Mouse (Mus musculus) heart, embryonic 11.5 days (tissue): ENCODE data around the gene Rpn2. TPM values are rescaled to one million over a fixed set of nuclear protein-coding genes. Genes with fewer than 3 reads are reported as not detected.

Experiments
- ATAC-seq: fragments of 200-750 bp; cut with Nextera tagmentation; replicated peaks from 2 replicates; pipeline ENCODE4 v1.8.0; 2017; ENCODE audit warnings: moderate library complexity; ENCODE audit not compliant: insufficient number of reproducible peaks, low FRiP score, low TSS enrichment
- H3K27ac ChIP-seq: fragments of 300-500 bp; sonication (generic); 2 replicates; pipeline ENCODE4 v1.5.1; 2014; ENCODE audit warnings: mild to moderate bottlenecking, low read depth, low read length
- H3K27me3 ChIP-seq: fragments of 300-500 bp; sonication (generic); 2 replicates; pipeline ENCODE4 v1.6.1; 2014; ENCODE audit warnings: mild to moderate bottlenecking, low read length, mixed read lengths; ENCODE audit not compliant: control insufficient read depth, insufficient read depth
- H3K36me3 ChIP-seq: fragments of 300-500 bp; sonication (generic); 2 replicates; pipeline ENCODE4 v1.6.1; 2014; ENCODE audit warnings: mild to moderate bottlenecking, low read length, moderate library complexity, mixed read lengths; ENCODE audit not compliant: control insufficient read depth, insufficient read depth
- H3K4me1 ChIP-seq: fragments of 300-500 bp; sonication (generic); 2 replicates; pipeline ENCODE4 v1.6.1; 2014; ENCODE audit warnings: low read length; ENCODE audit not compliant: control insufficient read depth, insufficient read depth
- H3K4me2 ChIP-seq: fragments of 300-500 bp; sonication (generic); 2 replicates; pipeline ENCODE4 v1.6.1; 2014; ENCODE audit warnings: mild to moderate bottlenecking, moderate library complexity
- H3K4me3 ChIP-seq: fragments of 300-500 bp; sonication (generic); 2 replicates; pipeline ENCODE4 v1.5.1; 2014; ENCODE audit warnings: low read depth, low read length
- H3K9ac ChIP-seq: fragments of 300-500 bp; sonication (generic); 2 replicates; pipeline ENCODE4 v1.6.1; 2014; ENCODE audit warnings: mild to moderate bottlenecking, low read depth, low read length, moderate library complexity
- H3K9me3 ChIP-seq: fragments of 300-500 bp; sonication (generic); replicated peaks from 2 replicates; pipeline ENCODE4 v1.6.1; 2016; ENCODE audit warnings: low read length; ENCODE audit not compliant: control insufficient read depth
- WGBS: fragments of 180-500 bp; shearing (Covaris S2); extraction: QIAGEN DNeasy Blood & Tissue Kit; methylation state at CpG from one replicate; pipeline ENCODE4 v1.1.7; 2014; ENCODE audit not compliant: insufficient replicate concordance; 5-methylcytosine and 5-hydroxymethylcytosine counted together
- polyA plus RNA-seq: library from polyadenylated mRNA; unstranded; fragments of >200 nt; fragmentation: Nextera tagmentation; extraction: Ambion mirVana; gene quantifications from 2 replicates; pipeline ENCODE4 v1.2.1, GENCODE M21; 2014

Gene Rpn2
- polyA plus RNA-seq, 1 experiment from 2014 or later: 202 TPM

DNA sequence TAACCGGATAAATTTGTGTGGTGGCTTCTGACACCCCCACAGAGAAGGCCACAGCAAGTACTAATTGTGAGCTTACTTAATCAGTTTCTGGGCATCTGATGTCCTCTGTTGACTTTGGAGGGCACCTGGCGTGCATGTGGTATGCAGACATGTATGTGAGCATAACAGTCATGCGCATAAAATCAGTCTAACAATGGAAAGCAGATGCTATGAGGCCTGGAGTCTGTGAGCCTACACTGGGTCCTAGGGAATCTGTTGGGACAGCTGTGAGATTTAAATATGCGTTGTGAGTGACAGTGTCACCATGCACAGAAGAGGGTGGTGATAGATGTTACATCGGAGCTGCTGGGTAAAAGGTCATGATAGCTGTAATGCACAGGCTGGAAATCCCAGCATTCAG, 53.2 kb downstream of the Rpn2 start:
- Histone ChIP-seq H3K9ac (no peak overlapping the region), H3K27ac (no peak overlapping the region), H3K4me1 (peaks cover 8% of the 10 kb centered on the region; the same call in 1 of the 2 replicates), H3K4me2 (no peak overlapping the region), H3K9me3 (no peaks in the 10 kb centered on the region), H3K36me3 (no peaks in the 10 kb centered on the region; the same call in 1 of the 2 replicates), H3K27me3 (no peaks in the 10 kb centered on the region), H3K4me3 (no peak overlapping the region)
- WGBS: 70% methylated on average over 5 of the region's 5 CpGs
- ATAC-seq: no peak

DNA sequence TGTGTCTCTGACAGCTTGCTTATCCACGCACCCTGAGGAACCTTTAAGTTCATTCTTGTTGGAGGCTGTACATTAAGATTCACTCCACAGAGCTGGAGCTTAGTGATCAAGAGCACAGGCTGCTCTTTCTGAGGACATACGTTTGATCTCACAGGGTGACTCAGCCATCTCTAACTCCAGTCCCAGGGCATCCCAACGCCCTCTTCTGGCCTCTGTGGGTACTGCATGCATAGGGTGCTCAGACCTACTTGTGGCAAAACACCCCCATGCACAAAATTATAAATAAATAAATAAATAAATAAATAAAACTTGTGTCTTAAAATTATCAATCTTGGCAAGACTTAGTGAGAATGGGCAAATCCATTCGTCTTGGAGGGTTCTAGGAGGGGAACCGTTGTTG, 59.8 kb downstream of the Rpn2 start:
- no peak overlapping the region for H3K9ac ChIP-seq
- WGBS: 38% methylated on average over 5 of the region's 5 CpGs
- H3K4me3 ChIP-seq: no peak overlapping the region

DNA sequence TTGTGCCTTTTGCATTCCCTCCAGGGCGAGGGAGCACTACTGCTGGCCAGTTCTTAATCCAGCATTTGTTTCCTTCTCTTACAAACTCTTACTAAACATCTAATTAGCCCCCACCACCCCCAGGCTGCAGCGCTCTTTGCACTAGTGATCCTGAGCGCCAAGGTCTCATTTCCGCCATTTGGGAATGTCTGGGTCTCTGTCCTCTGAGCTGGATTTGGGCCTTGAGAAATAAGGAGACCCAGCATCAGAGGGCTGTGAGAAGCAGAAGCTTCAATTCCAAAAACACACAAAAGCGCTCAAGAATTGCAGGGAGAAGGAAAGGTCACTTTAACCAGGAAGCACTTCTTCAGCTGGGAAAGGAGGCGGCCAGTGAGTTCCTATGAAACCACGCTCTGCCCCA, 60.7 kb downstream of the Rpn2 start:
- no peaks in the 10 kb centered on the region for H3K36me3 ChIP-seq
- no peak overlapping the region for H3K4me2 ChIP-seq
- H3K9ac ChIP-seq: no peak overlapping the region
- 75% methylated on average over 7 of the region's 7 CpGs for whole genome bisulfite sequencing
- H3K4me3 ChIP-seq: no peak overlapping the region
- no peak for ATAC-seq
- no peaks in the 10 kb centered on the region for H3K9me3 ChIP-seq
- no peaks in the 10 kb centered on the region for H3K27me3 ChIP-seq
- no peak overlapping the region for H3K27ac ChIP-seq
- peaks cover 5% of the 10 kb centered on the region for H3K4me1 ChIP-seq

More for the DNA sequence above, 59.8 kb downstream of the Rpn2 start:
- no peaks in the 10 kb centered on the region for H3K36me3 ChIP-seq
- no peaks in the 10 kb centered on the region for H3K9me3 ChIP-seq
- H3K27ac ChIP-seq: no peak overlapping the region
- no peak for ATAC-seq
- no peaks in the 10 kb centered on the region for H3K27me3 ChIP-seq
- H3K4me2 ChIP-seq: no peak overlapping the region
- H3K4me1 ChIP-seq: peaks cover 5% of the 10 kb centered on the region

DNA sequence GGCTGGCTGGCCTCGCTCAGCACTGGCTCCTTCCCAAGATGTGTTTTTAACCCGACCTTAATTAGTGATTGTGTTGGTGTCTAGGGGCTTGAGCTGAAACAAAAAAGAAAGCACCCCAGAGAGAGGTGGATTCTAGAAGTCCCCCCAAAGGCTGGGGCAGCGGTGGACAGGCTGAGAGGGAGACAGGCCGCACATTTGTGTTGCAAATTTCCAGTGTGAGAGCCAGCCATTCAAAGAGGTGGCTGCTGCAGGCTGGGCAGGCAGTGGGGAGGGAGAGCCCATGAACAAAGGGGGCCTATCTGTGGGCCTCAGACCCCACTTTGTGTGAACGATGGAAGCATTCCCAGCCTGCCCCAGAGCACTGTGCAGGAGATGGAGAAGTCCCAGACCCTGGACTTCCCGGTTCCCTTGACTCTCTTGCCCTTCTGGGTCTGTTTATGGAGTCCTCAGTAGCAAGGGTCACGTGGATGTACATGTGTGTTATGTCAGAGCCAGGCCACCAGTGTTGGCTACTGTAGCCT, 61.5 kb downstream of the Rpn2 start:
- H3K4me1 ChIP-seq: peaks cover 5% of the 10 kb centered on the region
- no peaks in the 10 kb centered on the region for H3K9me3 ChIP-seq
- H3K27me3 ChIP-seq: no peaks in the 10 kb centered on the region
- 49% methylated on average over 7 of the region's 7 CpGs for WGBS
- H3K4me3 ChIP-seq: no peak overlapping the region
- no peaks in the 10 kb centered on the region for H3K36me3 ChIP-seq
- H3K9ac ChIP-seq: 0 out of 2 replicates have a peak overlapping the region, but pooled peaks have one; percentile 12
- no peak overlapping the region for H3K4me2 ChIP-seq
- no peak overlapping the region for H3K27ac ChIP-seq
- ATAC-seq: no peak

DNA sequence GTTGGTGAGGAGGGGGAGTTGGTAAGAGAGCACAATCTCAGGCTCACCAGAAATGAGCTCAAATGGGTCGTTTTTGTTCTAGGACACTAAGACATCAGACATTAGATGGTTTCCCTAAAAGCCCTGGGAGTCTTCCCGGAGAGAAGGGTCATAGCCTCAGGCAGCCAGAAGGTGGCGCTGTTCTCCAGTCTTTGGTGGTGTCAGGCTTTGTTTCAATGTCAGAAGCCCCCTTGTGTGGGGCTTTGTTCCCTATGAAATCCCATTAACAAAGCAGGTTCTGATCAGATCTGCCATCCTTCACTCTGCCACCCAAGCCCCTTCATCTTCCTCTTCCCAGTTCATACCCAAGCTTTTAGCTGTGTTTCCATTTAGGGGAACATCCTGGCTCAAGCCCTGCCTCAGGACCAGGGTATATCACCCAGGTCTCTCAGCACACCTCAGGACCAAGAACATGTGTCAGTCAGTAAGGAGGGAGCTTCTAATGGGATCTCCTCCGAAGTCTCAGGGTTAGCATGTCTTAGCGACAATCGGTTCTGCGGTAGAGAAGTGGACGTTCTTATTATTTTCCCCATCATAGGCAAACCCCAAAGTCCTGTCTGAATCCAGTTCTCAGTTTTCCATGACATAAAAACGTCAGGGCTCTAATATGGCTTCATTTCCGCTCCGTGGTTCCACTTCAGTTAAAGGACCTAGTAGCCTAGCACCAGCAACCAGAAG, 62.9 kb downstream of the Rpn2 start:
- no peak for ATAC-seq
- 42% methylated on average over 11 of the region's 11 CpGs for WGBS
- peaks cover 5% of the 10 kb centered on the region for H3K4me1 ChIP-seq
- no peaks in the 10 kb centered on the region for H3K27me3 ChIP-seq
- no peak overlapping the region for H3K4me3 ChIP-seq
- no peak overlapping the region for H3K27ac ChIP-seq
- no peaks in the 10 kb centered on the region for H3K36me3 ChIP-seq
- H3K9ac ChIP-seq: peak overlapping the region; percentile 28; the same call in 1 of the 2 replicates
- no peaks in the 10 kb centered on the region for H3K9me3 ChIP-seq
- no peak overlapping the region for H3K4me2 ChIP-seq

DNA sequence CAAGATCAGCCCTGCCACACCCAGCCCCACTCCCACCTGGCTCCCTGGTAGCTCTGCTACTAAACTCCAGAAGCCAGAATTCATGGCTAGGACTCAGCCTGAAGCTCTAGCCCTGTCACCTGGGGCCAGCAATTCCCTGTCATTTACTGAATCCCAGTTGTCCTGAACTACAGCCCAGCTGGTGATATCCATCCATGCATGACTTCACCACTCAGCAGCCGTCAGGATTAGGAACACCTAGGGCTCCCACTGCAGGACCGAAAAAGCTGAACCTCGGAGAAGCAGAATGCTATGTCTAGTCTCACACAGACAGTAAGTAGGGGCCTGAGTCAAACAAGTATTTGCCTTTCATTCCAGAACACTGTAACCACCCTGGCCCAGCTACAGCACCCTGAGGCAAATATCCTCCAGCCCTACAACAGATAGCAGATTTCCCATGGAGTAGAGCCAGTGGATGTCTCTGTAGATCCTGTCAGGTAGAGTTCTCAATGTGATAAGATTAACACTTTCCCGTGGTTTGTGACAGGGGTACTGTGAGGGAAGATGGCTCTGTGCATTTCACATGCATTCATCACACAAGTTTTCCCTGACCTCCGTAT, 63.6 kb downstream of the Rpn2 start:
- peaks cover 5% of the 10 kb centered on the region for H3K4me1 ChIP-seq
- no peak overlapping the region for H3K4me2 ChIP-seq
- no peak overlapping the region for H3K27ac ChIP-seq
- H3K4me3 ChIP-seq: no peak overlapping the region
- 49% methylated on average over 5 of the region's 5 CpGs for WGBS
- no peaks in the 10 kb centered on the region for H3K9me3 ChIP-seq
- ATAC-seq: no peak
- H3K9ac ChIP-seq: no peak overlapping the region
- H3K27me3 ChIP-seq: no peaks in the 10 kb centered on the region
- H3K36me3 ChIP-seq: no peaks in the 10 kb centered on the region

DNA sequence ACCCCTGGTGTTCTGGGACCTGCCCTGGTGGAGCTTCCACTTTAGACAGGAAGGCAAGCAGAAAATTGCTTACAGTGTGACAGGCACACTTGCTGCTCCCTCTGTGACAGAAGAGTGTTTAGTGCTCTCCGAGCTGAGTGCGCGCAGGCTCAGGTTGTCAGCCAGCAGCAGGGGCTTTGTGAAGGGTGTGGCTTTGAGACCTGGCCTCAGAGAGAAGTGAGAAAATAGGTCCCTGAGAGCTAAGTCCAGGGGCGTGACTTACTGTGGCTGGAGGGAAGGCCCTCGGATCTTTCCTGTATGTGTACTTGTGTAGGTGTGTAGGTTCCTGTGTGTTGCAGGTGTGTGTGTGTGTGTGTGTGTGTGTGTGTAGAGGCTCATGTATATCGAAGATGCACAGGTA, 64.5 kb downstream of the Rpn2 start:
- H3K27me3 ChIP-seq: no peaks in the 10 kb centered on the region
- 62% methylated on average over 6 of the region's 6 CpGs for WGBS
- H3K4me3 ChIP-seq: no peak overlapping the region
- H3K27ac ChIP-seq: no peak overlapping the region
- no peak overlapping the region for H3K4me2 ChIP-seq
- no peak for ATAC-seq
- peaks cover 6% of the 10 kb centered on the region; the same call in 1 of the 2 replicates for H3K4me1 ChIP-seq
- H3K36me3 ChIP-seq: no peaks in the 10 kb centered on the region
- H3K9me3 ChIP-seq: no peaks in the 10 kb centered on the region
- H3K9ac ChIP-seq: no peak overlapping the region

DNA sequence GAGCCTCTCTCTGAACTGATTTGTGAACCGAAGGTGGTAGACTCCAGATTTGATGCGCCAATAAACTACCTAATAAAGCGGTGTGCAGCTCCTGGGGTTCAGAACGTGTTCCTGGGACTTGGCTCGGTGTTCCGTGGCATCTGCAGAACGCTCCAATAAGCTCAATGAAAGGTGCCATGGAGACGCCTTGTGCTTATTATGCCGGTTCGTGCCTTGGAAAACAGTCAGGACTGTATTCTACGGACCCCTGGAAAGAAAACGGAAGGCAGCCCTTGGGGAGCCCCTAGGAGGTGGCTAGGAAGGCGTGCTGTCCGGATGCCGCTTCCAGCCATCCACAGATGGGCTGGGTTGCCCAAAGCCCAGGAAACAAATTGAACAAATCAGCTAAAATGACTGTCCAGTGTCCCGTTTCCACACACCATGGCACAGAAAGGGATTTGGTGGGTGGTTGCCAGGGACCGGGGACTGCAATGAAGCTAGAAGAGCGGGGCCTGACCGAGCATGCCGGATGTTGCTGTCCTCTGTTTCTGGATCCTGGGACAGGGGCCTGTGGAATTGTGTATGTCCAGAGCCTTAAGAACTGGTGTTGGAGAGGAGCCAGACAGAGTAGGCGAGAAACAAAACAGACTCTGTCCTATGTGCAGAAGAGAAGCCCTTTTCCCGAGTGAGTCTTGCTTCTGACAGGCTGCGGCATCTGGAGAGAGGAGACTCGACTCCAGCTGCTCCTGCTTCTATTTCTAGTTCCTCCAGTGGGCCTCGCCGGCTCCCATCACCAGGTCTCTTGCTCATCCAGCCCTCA, 68.7 kb downstream of the Rpn2 start, which contains the start of gene Ghrh:
Ghrh (minus strand) TSS at position 146 of the 799 bp plus-strand sequence.
- Histone ChIP-seq H3K27ac (peak within 1 kb of the TSS; percentile 59; the same call in 1 of the 2 replicates), H3K4me1 (peaks cover 6% of the 10 kb centered on the region; the same call in 1 of the 2 replicates), H3K9me3 (no peaks in the 10 kb centered on the region), H3K4me2 (no peak within 1 kb of the TSS), H3K27me3 (no peaks in the 10 kb centered on the region), H3K9ac (0 out of 2 replicates have a peak within 1 kb of the TSS, but pooled peaks have one; percentile 8), H3K4me3 (no peak within 1 kb of the TSS), H3K36me3 (no peaks in the 10 kb centered on the region)
- ATAC-seq: no peak
- 68% methylated on average over 26 of the region's 26 CpGs for WGBS
